ENCODE assay signal across 7 mouse cellular contexts in genomic region chr12:21265946-21266783, GRCm38 (mm10). TPM values are rescaled to one million over a fixed set of nuclear protein-coding genes. Genes with fewer than 3 reads are reported as not detected.
DNase-seq lines count a peak whose midpoint lies in the region; ATAC-seq and TF ChIP-seq lines count a peak whose summit lies in the region.

No protein-coding gene starts in this region.

- DNase-seq in ZHBTc4 (ENCODE audit: low read depth, low spot score): peak; percentile 83
- DNase-seq in cerebellum, postnatal 36 days: peak; percentile 66 to 68
- peak; percentile 58 for DNase-seq in gastrocnemius, adult 2 months
- peak; percentile 52 to 61 for DNase-seq in layer of hippocampus, postnatal 36 days
- DNase-seq in lung, postnatal 10 days: peak; percentile 86
- peak; percentile 72 to 84 for DNase-seq in right cerebral cortex, adult 2 months (ENCODE audit: low spot score in 2 of 2)

- H3K9ac ChIP-seq in hindbrain, embryonic 16.5 days (ENCODE audit: low read depth, low read length): no peak overlapping the region

- H3K9me3 ChIP-seq in hindbrain, embryonic 16.5 days (ENCODE audit: control insufficient read depth, low read length): no peaks in the 10 kb centered on the region

- no peaks in the 10 kb centered on the region for H3K27me3 ChIP-seq in hindbrain, embryonic 16.5 days (replicated peaks; ENCODE audit: control insufficient read depth, insufficient read depth, low read length)

- no peak overlapping the region for H3K4me2 ChIP-seq in hindbrain, embryonic 16.5 days (ENCODE audit: low read length)

- peak; percentile 75 for TF ChIP-seq CTCF in gastrocnemius, adult 2 months (IDR thresholded peaks at IDR 0.05)

- H3K4me1 ChIP-seq in hindbrain, embryonic 16.5 days (ENCODE audit: control insufficient read depth, insufficient read depth, low read depth, low read length): no peaks in the 10 kb centered on the region

- H3K4me3 ChIP-seq in gastrocnemius, adult 2 months: no peak overlapping the region
- no peak overlapping the region for H3K4me3 ChIP-seq in hindbrain, embryonic 16.5 days (ENCODE audit: low read length)

- H3K36me3 ChIP-seq in hindbrain, embryonic 16.5 days (ENCODE audit: control insufficient read depth, insufficient read depth, low read length): peaks cover 30% of the 10 kb centered on the region

- intact Hi-C loops in gastrocnemius, adult 2 months (cut with DNase I): loop anchor here (10.0 kb wide), 2 partner anchors 151 to 191 kb away; no protein-coding TSS in a partner anchor

- 75% methylated on average over 14 of the region's 14 CpGs for WGBS in hindbrain, embryonic 16.5 days

- peak; percentile 91 for ATAC-seq in hindbrain, embryonic 16.5 days

- H3K27ac ChIP-seq in gastrocnemius, adult 2 months: peak overlapping the region; percentile 6; the same call in 1 of the 2 replicates
- H3K27ac ChIP-seq in hindbrain, embryonic 16.5 days (ENCODE audit: low read depth, low read length): 0 out of 2 replicates have a peak overlapping the region, but pooled peaks have one; percentile 25

RNA-seq across cellular contexts. Expression of gene Cpsf3, which starts 19.0 kb away (rescaled TPM):
- total RNA-seq in gastrocnemius, adult 2 months (2021): 10 to 100 TPM; 17.3 to 21.0 TPM
- polyA plus RNA-seq in hindbrain, embryonic 16.5 days (2015; fragmentation: Nextera tagmentation; extraction: Ambion mirVana): 82.8 and 86.1 TPM in 2 replicates
- 10 to 100 TPM; 50.8 to 57.0 TPM for total RNA-seq in layer of hippocampus, postnatal 36 days (2021)

RNA-seq across cellular contexts. Expression of gene Itgb1bp1, which starts 19.9 kb away (rescaled TPM):
- total RNA-seq in gastrocnemius, adult 2 months (2021): 10 to 100 TPM; 39.0 to 42.1 TPM
- 35.0 and 37.0 TPM in 2 replicates for polyA plus RNA-seq in hindbrain, embryonic 16.5 days (2015; fragmentation: Nextera tagmentation; extraction: Ambion mirVana)
- 10 to 100 TPM; 43.5 to 45.3 TPM for total RNA-seq in layer of hippocampus, postnatal 36 days (2021)

RNA-seq across cellular contexts. Expression of gene Iah1, which starts 50.0 kb away (rescaled TPM):
- 1 to 10 TPM; 4.5 to 6.3 TPM for total RNA-seq in gastrocnemius, adult 2 months (2021)
- polyA plus RNA-seq in hindbrain, embryonic 16.5 days (2015; fragmentation: Nextera tagmentation; extraction: Ambion mirVana): 31.3 and 33.0 TPM in 2 replicates
- 10 to 100 TPM; 14.5 to 15.3 TPM for total RNA-seq in layer of hippocampus, postnatal 36 days (2021)
